Mouse (Mus musculus) heart, postnatal 0 days (tissue): Measurements from ENCODE around the gene Fgd6.

Experiments used
- CTCF ChIP-seq: IDR thresholded peaks from 2 replicates; pipeline ENCODE4 v1.5.1; 2016; ENCODE audit warnings: antibody characterized with exemption, control low read depth, low read depth
- EP300 ChIP-seq: IDR thresholded peaks from 2 replicates; pipeline ENCODE4 v1.6.1; 2016; ENCODE audit warnings: antibody characterized with exemption, low read depth

- TF ChIP-seq CTCF (no peak), EP300 (no peak)
These were observed 21.6 kb upstream of the Fgd6 start for GRCm38 (mm10) chr10:94014200-94014599.
